In genomic region chr5:74253724-74254328, GRCm38 (mm10) we compare ENCODE assay signal across 11 mouse cellular contexts. TPM values are rescaled to one million over a fixed set of nuclear protein-coding genes. Genes with fewer than 3 reads are reported as not detected.
A peak's percentile ranks its signal among the peaks of the same experiment; 100 is the strongest.
DNase-seq lines count a peak whose midpoint lies in the region; ATAC-seq and TF ChIP-seq lines count a peak whose summit lies in the region.
"Had no signal": no experiment of that assay in that cellular context is flagged by ENCODE, and none has a peak within 500 bp of the region (broad histone marks: within the 10 kb centered on the region; RNA-seq: fewer than 3 reads in every experiment).

No protein-coding gene starts in this region.

- ATAC-seq in kidney, postnatal 0 days (replicated peaks; ENCODE audit: low FRiP score, low read depth): no peak
- ATAC-seq in limb, embryonic 12.5 days (ENCODE audit: insufficient number of reproducible peaks, insufficient read depth, low FRiP score, low TSS enrichment, low read depth): no peak
- ATAC-seq: Patski had no signal

- no peak for DNase-seq in gastrocnemius, adult 2 months
- no peak for DNase-seq in gastrocnemius, postnatal 10 days
- DNase-seq in kidney, postnatal 0 days (ENCODE audit: low spot score): peak; percentile 72
- no peak for DNase-seq in kidney, adult 8-10 months
- peak; percentile 53 for DNase-seq in embryo, embryonic 10.5 days (ENCODE audit: low spot score)
- no peak for DNase-seq in right cerebral cortex, postnatal 14 days
- no peak for DNase-seq in urinary bladder, postnatal 36 days (ENCODE audit: low spot score in 2 of 2)
- DNase-seq: lung, postnatal 4 days had no signal

- H3K9me3 ChIP-seq in kidney, postnatal 0 days (replicated peaks; ENCODE audit: low read length): no peaks in the 10 kb centered on the region
- H3K9me3 ChIP-seq in limb, embryonic 12.5 days: no peaks in the 10 kb centered on the region

- H3K4me3 ChIP-seq in gastrocnemius, adult 2 months: peak overlapping the region; percentile 13; the same call in 1 of the 2 replicates
- no peak overlapping the region for H3K4me3 ChIP-seq in kidney, postnatal 0 days (replicated peaks; ENCODE audit: low read depth, low read length)
- H3K4me3 ChIP-seq in limb, embryonic 12.5 days (replicated peaks): no peak overlapping the region

- no peaks in the 10 kb centered on the region for H3K36me3 ChIP-seq in kidney, postnatal 0 days (ENCODE audit: insufficient read depth, low read length)
- no peaks in the 10 kb centered on the region for H3K36me3 ChIP-seq in limb, embryonic 12.5 days

- 44% methylated on average over 7 of the region's 7 CpGs for WGBS in kidney, postnatal 0 days
- WGBS in limb, embryonic 12.5 days: 15% methylated on average over 7 of the region's 7 CpGs

- H3K4me1 ChIP-seq in kidney, postnatal 0 days (replicated peaks; ENCODE audit: insufficient read depth, low read length): 0 out of 2 replicates have a peak, but pooled peaks cover 9% of the 10 kb centered on the region
- H3K4me1 ChIP-seq in limb, embryonic 12.5 days (replicated peaks): peaks cover 41% of the 10 kb centered on the region

- no peak for TF ChIP-seq CTCF in gastrocnemius, adult 2 months (IDR thresholded peaks at IDR 0.05)
- TF ChIP-seq CTCF in kidney, postnatal 0 days (IDR thresholded peaks at IDR 0.05; ENCODE audit: low read depth): no peak

- no peak overlapping the region for H3K9ac ChIP-seq in kidney, postnatal 0 days (ENCODE audit: low read depth, low read length)
- no peak overlapping the region for H3K9ac ChIP-seq in limb, embryonic 12.5 days (replicated peaks)
- H3K9ac ChIP-seq: hindbrain, embryonic 14.5 days had no signal

- H3K4me2 ChIP-seq in kidney, postnatal 0 days (ENCODE audit: low read length): no peak overlapping the region
- H3K4me2 ChIP-seq in limb, embryonic 12.5 days: no peak overlapping the region
- H3K4me2 ChIP-seq: hindbrain, embryonic 14.5 days had no signal

- intact Hi-C loops in gastrocnemius, adult 2 months (cut with DNase I): loop anchor here (5.0 kb wide), 1 partner anchor 107 kb away; no protein-coding TSS in a partner anchor

- H3K27ac ChIP-seq in gastrocnemius, adult 2 months: peak overlapping the region; percentile 21
- 0 out of 2 replicates have a peak overlapping the region, but pooled peaks have one; percentile 15 for H3K27ac ChIP-seq in kidney, postnatal 0 days
- H3K27ac ChIP-seq in limb, embryonic 12.5 days: peak overlapping the region; percentile 68
- H3K27ac ChIP-seq: hindbrain, embryonic 14.5 days had no signal

- H3K27me3 ChIP-seq in kidney, postnatal 0 days (ENCODE audit: insufficient read depth, low read length): no peaks in the 10 kb centered on the region
- H3K27me3 ChIP-seq in limb, embryonic 12.5 days: no peaks in the 10 kb centered on the region
- H3K27me3 ChIP-seq: Patski had no signal

RNA-seq across cellular contexts. Expression of gene Rasl11b, which starts 58.7 kb away (rescaled TPM):
- total RNA-seq in gastrocnemius, adult 2 months (2021): 1 to 10 TPM; 2.0 to 5.4 TPM
- total RNA-seq in gastrocnemius, postnatal 10 days (2021): 1 to 10 TPM; 6.3 to 8.1 TPM
- 96.5 and 99.9 TPM in 2 replicates for polyA plus RNA-seq in kidney, postnatal 0 days (2015; fragmentation: Nextera tagmentation; extraction: Ambion mirVana)
- 156 and 176 TPM in 2 replicates for polyA plus RNA-seq in limb, embryonic 12.5 days (2016; fragmentation: Nextera tagmentation; extraction: Ambion mirVana)

Comparison
In these comparisons a context has a peak if more than half of its experiments do, and no peak if none do; other contexts are left out.
1. DNase-seq: peak in kidney, postnatal 0 days (single experiment) and embryo, embryonic 10.5 days (single experiment); none in gastrocnemius, adult 2 months (single experiment), gastrocnemius, postnatal 10 days (single experiment), kidney, adult 8-10 months (0 of 2), right cerebral cortex, postnatal 14 days (single experiment) and urinary bladder, postnatal 36 days (0 of 2).
2. H3K27ac ChIP-seq: peak in every context shown above with its lines; median percentile 68 in limb, embryonic 12.5 days; 21 in gastrocnemius, adult 2 months; 15 in kidney, postnatal 0 days.